Mouse (Mus musculus): ENCODE results near the gene Epb41l2. TPM values are rescaled to one million over a fixed set of nuclear protein-coding genes. Genes with fewer than 3 reads are reported as not detected.

Gene Epb41l2
- polyA plus RNA-seq, 1 experiment from 2014 or later: 25.6 TPM

DNA sequence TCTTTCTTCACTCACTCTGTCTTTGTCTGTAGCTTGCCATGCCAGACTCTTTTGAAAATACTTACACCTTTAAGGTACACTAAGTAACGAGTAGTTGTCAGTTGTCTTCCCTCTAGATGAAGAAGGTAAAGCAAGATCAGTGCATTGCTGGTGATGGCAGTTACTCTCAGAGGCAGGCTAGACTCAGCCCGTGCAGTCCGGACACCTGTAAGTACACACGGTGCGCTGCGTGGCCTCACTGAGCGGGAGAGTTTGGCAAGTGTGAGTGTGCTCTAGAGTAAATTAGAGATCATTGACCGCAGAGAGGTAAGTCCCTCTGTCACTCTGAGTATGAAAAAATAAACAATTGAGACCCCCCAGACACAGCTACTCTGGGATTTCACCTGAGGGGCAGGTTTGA lies 46.0 kb downstream of the Epb41l2 start:
- Histone ChIP-seq H3K27ac (no peak overlapping the region), H3K36me3 (no peaks in the 10 kb centered on the region), H3K4me2 (replicated peaks) (no peak overlapping the region), H3K9ac (replicated peaks) (no peak overlapping the region), H3K9me3 (no peaks in the 10 kb centered on the region), H3K4me1 (replicated peaks) (no peaks in the 10 kb centered on the region), H3K27me3 (no peaks in the 10 kb centered on the region), H3K4me3 (replicated peaks) (no peak overlapping the region)
- WGBS: 90% methylated on average over 8 of the region's 8 CpGs
- ATAC-seq: no peak

DNA sequence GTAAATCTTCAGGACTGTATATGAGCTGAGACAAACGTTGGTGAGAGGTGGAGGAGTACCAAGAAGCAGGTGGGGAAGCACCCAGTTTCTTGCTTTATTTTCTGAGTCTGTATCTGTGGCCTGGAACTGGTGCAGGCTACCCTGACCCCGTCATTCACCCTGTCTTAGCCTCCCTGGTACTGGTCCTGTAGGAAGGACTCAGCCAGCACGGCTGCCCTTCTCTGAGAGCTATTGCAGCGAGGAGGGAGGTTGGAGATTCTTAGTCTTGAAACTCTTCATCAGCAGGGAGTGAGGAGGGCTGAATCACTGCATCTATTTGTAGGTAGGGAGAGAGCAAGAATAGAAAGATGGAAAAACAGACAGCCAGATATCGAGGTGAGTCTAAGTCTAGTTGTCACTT lies 47.1 kb downstream of the Epb41l2 start:
- H3K4me2 ChIP-seq (replicated peaks): no peak overlapping the region
- no peak overlapping the region for H3K9ac ChIP-seq (replicated peaks)
- ATAC-seq: no peak
- no peaks in the 10 kb centered on the region for H3K4me1 ChIP-seq (replicated peaks)
- H3K36me3 ChIP-seq: no peaks in the 10 kb centered on the region
- no peak overlapping the region for H3K4me3 ChIP-seq (replicated peaks)
- 88% methylated on average over 5 of the region's 5 CpGs for WGBS
- H3K27ac ChIP-seq: no peak overlapping the region
- H3K9me3 ChIP-seq: no peaks in the 10 kb centered on the region
- H3K27me3 ChIP-seq: no peaks in the 10 kb centered on the region

DNA sequence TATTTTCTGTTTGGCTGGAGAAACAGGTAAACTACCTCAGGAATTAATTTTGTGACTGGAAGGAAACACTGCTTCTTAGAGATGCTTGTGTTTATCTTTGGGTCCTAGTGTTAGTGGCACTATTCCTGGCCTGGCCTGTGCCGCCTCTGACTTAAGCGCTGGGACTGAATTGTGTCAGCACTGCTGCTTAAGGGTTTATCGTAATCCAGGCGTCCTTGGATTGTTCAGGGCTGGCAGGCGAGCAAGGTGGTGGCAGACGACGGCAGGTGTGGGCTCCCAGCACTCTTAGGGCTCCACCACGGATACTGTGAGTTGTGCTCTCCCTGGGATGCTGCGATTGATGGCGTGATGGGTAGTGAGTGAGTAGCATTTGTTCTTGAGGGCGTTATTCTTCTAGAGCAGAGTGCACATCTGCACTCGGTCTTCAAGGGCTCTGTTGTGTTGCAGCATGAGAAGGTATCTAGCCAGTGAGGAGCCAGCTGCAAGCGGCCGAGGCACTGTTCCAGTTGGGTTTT lies 48.6 kb downstream of the Epb41l2 start:
- no peaks in the 10 kb centered on the region for H3K9me3 ChIP-seq
- no peak overlapping the region for H3K27ac ChIP-seq
- H3K4me1 ChIP-seq (replicated peaks): no peaks in the 10 kb centered on the region
- H3K9ac ChIP-seq (replicated peaks): no peak overlapping the region
- H3K27me3 ChIP-seq: no peaks in the 10 kb centered on the region
- H3K36me3 ChIP-seq: no peaks in the 10 kb centered on the region
- H3K4me3 ChIP-seq (replicated peaks): no peak overlapping the region
- ATAC-seq: no peak
- WGBS: 85% methylated on average over 14 of the region's 14 CpGs
- no peak overlapping the region for H3K4me2 ChIP-seq (replicated peaks)

DNA sequence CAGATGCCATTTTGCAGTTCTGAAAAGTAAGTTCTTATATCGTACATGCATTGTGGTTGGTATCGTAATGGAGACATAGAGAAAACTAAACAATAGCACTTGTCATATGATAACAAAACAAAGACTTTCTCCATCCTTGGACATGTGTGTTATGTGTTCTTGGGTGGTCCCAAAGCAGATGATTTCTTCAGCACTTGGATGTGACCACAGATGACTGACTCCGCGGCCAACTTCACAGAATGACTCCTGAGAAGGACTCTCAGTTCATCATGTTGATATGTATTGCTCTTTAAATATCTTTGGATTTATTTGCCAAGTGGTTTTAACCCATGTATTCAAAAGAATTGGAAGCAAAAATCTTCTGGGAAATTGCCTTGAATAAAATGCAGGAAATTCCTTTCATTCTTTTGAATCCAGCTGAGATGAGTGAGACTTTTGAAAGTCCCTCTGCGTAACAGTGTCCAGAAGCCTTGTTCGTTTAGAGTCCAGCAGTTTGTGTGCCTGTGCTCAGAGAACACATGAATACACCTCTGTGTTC lies 52.3 kb downstream of the Epb41l2 start:
- WGBS: 81% methylated on average over 6 of the region's 6 CpGs
- no peak overlapping the region for H3K9ac ChIP-seq (replicated peaks)
- no peaks in the 10 kb centered on the region for H3K27me3 ChIP-seq
- no peak overlapping the region for H3K4me2 ChIP-seq (replicated peaks)
- H3K27ac ChIP-seq: no peak overlapping the region
- no peak for ATAC-seq
- H3K9me3 ChIP-seq: no peaks in the 10 kb centered on the region
- no peak overlapping the region for H3K4me3 ChIP-seq (replicated peaks)
- no peaks in the 10 kb centered on the region for H3K36me3 ChIP-seq
- H3K4me1 ChIP-seq (replicated peaks): no peaks in the 10 kb centered on the region

DNA sequence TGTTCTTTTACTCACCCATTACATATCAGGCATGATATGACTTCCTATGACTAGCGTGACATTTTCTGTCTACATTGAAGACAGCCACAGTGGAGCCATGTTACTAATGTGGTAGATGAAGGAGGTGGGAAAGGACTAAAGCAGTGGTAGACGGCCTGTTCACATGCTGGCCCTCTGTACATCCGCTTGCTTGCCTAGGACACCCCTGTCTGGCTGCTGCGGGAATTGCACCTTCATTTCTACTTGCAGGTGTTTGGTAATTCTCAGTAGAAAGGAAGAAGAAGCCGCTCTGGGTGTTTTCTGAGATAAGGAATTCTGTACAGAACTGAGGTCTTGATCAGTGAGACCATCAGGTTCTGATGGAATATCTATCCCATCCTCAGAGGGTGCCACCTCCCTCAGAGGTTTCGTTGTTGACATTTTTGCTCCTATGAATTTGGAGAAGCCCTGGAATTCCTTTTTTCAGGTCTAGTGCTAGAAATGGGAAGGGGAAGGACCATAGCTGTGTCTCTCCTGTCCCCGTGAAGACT lies 55.7 kb downstream of the Epb41l2 start:
- no peaks in the 10 kb centered on the region for H3K9me3 ChIP-seq
- H3K36me3 ChIP-seq: no peaks in the 10 kb centered on the region
- no peak overlapping the region for H3K9ac ChIP-seq (replicated peaks)
- no peak overlapping the region for H3K4me3 ChIP-seq (replicated peaks)
- H3K27ac ChIP-seq: no peak overlapping the region
- no peaks in the 10 kb centered on the region for H3K27me3 ChIP-seq
- no peak for ATAC-seq
- no peak overlapping the region for H3K4me2 ChIP-seq (replicated peaks)
- 88% methylated on average over 7 of the region's 7 CpGs for WGBS
- H3K4me1 ChIP-seq (replicated peaks): no peaks in the 10 kb centered on the region

DNA sequence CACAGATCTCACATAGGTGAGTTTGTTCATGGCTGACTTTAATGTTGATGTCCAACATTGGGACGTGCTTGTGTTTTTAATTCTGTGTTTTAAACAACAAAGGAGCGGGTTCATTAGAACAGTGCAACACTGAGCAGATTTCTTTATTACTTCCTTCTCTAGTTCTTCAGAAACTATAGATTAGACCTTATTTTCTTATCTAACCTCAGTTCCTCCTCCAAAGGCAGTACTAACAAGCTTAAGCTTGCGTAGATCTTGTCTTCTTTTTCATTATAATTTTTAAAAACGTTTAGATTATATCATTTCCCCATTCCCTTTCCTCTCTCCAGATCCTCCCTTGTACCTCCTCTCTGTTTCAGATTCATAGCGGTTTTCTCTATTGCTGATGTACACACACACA lies 57.1 kb downstream of the Epb41l2 start:
- H3K36me3 ChIP-seq: no peaks in the 10 kb centered on the region
- no peaks in the 10 kb centered on the region for H3K4me1 ChIP-seq (replicated peaks)
- no peak for ATAC-seq
- H3K27ac ChIP-seq: no peak overlapping the region
- no peaks in the 10 kb centered on the region for H3K27me3 ChIP-seq
- no peak overlapping the region for H3K4me2 ChIP-seq (replicated peaks)
- H3K9ac ChIP-seq (replicated peaks): no peak overlapping the region
- no peaks in the 10 kb centered on the region for H3K9me3 ChIP-seq
- no peak overlapping the region for H3K4me3 ChIP-seq (replicated peaks)
- WGBS: 88% methylated on average over 5 of the region's 5 CpGs

DNA sequence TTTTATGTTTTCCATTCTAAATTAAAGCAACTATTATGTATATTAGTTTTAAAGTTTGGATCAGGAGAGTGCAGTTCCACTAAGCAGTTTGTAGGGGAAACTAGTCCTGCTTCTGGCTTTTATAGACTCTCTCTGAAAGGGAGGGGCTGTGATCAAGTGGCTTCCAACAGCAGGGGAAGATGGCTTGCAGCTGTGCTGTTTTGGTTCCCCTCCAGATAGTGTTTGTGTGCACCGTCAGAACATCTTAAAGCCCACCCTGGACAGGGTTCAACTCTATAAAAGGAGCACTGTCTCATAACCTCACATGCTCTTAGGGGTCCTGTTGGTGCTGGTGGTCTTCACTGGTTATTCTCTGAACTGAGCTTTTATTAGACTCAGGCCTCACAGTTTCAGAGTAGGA lies 66.5 kb downstream of the Epb41l2 start:
- Histone ChIP-seq H3K27me3 (no peaks in the 10 kb centered on the region), H3K27ac (no peak overlapping the region), H3K4me1 (replicated peaks) (no peaks in the 10 kb centered on the region), H3K4me2 (replicated peaks) (no peak overlapping the region), H3K9ac (replicated peaks) (no peak overlapping the region), H3K9me3 (no peaks in the 10 kb centered on the region), H3K4me3 (replicated peaks) (no peak overlapping the region), H3K36me3 (no peaks in the 10 kb centered on the region)
- 41% methylated on average over 1 of the region's 1 CpGs for WGBS
- ATAC-seq: no peak

DNA sequence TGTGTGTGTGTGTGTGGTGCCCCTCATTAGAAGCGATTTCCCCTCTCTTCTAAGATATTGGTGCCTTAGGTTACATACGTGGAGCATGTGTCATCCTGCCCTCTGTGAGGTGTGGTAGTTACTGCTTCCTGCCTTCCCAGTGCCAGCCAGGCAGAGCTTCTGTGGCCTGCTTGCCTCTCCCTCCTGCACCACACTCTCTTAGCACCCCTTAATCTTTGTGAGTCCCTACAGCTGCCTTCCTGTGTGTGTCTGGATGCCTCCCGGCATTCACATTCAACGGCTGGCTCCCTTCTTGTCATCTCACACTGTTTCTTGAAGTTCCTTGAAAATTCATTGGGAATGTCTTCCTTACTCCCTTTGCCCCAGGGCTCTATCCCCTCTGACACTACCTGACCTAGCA lies 67.2 kb downstream of the Epb41l2 start:
- Histone ChIP-seq H3K27me3 (no peaks in the 10 kb centered on the region), H3K36me3 (no peaks in the 10 kb centered on the region), H3K27ac (no peak overlapping the region), H3K4me3 (replicated peaks) (no peak overlapping the region), H3K4me1 (replicated peaks) (no peaks in the 10 kb centered on the region), H3K4me2 (replicated peaks) (no peak overlapping the region), H3K9me3 (no peaks in the 10 kb centered on the region), H3K9ac (replicated peaks) (no peak overlapping the region)
- ATAC-seq: no peak
- 88% methylated on average over 4 of the region's 4 CpGs for WGBS

DNA sequence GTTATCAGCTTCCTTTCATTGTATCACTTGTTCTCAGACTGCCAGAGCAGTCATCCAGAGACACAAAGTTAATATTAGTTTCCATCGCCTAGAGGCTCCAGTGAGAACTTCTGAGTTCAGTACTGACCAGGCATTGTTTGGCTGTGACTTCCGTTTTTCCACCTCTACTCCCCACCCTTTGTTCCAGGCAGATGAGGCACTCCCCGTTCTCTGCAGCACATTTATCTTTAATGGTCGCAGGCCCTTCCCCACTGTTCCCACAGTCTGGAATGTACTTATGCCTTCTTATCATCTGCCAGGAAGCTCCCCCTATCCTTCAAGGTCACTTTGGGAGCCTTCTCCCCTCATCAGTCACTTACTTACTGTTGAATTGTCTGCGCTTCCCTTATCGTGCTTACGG lies 67.9 kb downstream of the Epb41l2 start:
- Histone ChIP-seq H3K9me3 (no peaks in the 10 kb centered on the region), H3K36me3 (no peaks in the 10 kb centered on the region), H3K27me3 (no peaks in the 10 kb centered on the region), H3K4me3 (replicated peaks) (no peak overlapping the region), H3K4me1 (replicated peaks) (no peaks in the 10 kb centered on the region), H3K9ac (replicated peaks) (no peak overlapping the region), H3K27ac (no peak overlapping the region), H3K4me2 (replicated peaks) (no peak overlapping the region)
- ATAC-seq: no peak
- WGBS: 69% methylated on average over 7 of the region's 7 CpGs

DNA sequence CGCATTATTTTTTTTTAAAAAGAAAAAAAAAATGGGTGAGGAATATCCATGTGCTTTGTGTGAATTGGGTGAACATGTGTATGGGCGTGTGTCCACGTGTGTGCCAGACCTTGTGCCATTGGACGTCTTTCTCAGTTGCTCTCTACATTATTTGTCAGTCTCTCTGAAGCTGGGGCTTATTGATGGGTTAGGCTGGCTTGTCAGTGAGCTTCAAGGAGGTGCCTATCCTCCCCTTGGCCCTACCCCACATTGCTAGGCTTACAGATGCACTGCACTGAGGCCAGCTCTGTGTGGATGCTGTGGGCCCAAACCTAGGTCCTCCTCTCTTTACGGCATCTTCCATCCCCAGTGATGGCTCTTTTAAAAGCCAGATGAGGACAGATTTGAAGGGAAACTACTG lies 69.1 kb downstream of the Epb41l2 start:
- no peak for ATAC-seq
- Histone ChIP-seq H3K27ac (no peak overlapping the region), H3K4me1 (replicated peaks) (peaks cover 2% of the 10 kb centered on the region), H3K36me3 (no peaks in the 10 kb centered on the region), H3K27me3 (no peaks in the 10 kb centered on the region), H3K4me3 (replicated peaks) (no peak overlapping the region), H3K9me3 (no peaks in the 10 kb centered on the region), H3K4me2 (replicated peaks) (no peak overlapping the region), H3K9ac (replicated peaks) (no peak overlapping the region)
- 92% methylated on average over 5 of the region's 5 CpGs for WGBS

DNA sequence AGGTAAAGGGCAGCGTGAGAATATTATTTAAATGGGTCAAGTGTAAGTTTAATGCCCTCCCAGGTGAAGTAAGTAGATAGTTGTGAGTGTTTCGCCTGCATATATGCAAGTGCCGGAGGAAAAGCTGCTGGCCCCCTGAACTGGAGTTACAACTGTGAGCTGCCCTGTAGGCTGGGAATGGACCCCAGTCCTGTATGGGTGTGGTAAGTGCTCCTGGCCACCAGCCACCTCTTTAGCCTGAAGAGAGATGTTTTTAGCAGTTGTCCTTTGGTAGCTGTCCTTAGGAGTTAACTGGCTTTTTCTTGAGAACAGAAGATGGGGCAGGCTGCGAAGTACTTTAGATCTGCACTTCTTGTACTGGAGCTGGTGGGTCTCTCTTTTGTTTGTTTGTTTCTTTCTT lies 69.7 kb downstream of the Epb41l2 start:
- WGBS: 93% methylated on average over 4 of the region's 4 CpGs
- Histone ChIP-seq H3K4me3 (replicated peaks) (no peak overlapping the region), H3K27ac (no peak overlapping the region), H3K4me1 (replicated peaks) (peaks cover 4% of the 10 kb centered on the region), H3K27me3 (no peaks in the 10 kb centered on the region), H3K36me3 (no peaks in the 10 kb centered on the region), H3K4me2 (replicated peaks) (no peak overlapping the region), H3K9me3 (no peaks in the 10 kb centered on the region), H3K9ac (replicated peaks) (no peak overlapping the region)
- ATAC-seq: no peak

DNA sequence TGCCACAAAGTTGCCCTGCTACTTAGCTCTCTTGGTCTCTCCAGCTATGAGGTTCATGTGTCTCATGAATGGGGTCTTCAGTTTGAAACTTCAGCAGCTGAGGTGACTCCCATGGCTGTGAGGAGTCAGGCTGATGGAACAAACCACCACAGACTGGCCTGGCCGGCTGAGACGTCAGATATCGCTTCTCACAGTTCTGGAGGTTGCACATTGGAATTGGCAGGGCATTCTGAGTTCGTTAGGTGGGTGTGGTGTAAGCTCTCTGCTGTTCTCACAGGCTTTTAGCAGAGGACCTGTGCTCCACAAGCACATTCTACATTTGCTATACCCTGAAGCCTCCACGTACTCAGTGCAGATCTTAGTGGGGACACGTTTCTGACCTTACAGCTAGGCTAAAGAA lies 71.3 kb downstream of the Epb41l2 start:
- no peak overlapping the region for H3K27ac ChIP-seq
- H3K36me3 ChIP-seq: no peaks in the 10 kb centered on the region
- no peak overlapping the region for H3K4me2 ChIP-seq (replicated peaks)
- H3K4me3 ChIP-seq (replicated peaks): no peak overlapping the region
- H3K4me1 ChIP-seq (replicated peaks): peaks cover 4% of the 10 kb centered on the region
- H3K9me3 ChIP-seq: no peaks in the 10 kb centered on the region
- 68% methylated on average over 6 of the region's 6 CpGs for WGBS
- H3K9ac ChIP-seq (replicated peaks): no peak overlapping the region
- no peak for ATAC-seq
- H3K27me3 ChIP-seq: no peaks in the 10 kb centered on the region

DNA sequence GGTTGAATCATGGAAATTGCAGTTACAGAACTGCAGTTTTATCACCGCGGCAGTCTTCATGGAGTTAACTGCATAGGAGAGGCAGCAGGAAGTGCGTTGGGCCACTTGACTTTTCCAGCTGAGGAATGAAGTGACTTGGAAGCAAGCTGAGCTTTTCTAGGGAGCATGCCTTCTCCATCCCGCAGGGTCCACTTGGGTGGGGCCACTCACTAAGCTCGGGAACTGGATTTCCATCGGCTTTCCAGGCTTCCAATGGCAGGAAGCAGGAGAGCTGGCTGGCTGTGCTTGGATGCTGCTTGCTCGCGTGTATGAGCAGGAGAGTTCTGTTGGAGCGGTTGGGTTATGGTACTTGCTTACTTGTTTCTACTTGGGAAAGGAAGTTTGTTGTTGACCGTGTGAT lies 72.8 kb downstream of the Epb41l2 start:
- H3K4me3 ChIP-seq (replicated peaks): no peak overlapping the region
- no peak for ATAC-seq
- no peak overlapping the region for H3K27ac ChIP-seq
- no peak overlapping the region for H3K9ac ChIP-seq (replicated peaks)
- H3K4me1 ChIP-seq (replicated peaks): peaks cover 4% of the 10 kb centered on the region
- no peaks in the 10 kb centered on the region for H3K9me3 ChIP-seq
- no peak overlapping the region for H3K4me2 ChIP-seq (replicated peaks)
- H3K36me3 ChIP-seq: no peaks in the 10 kb centered on the region
- H3K27me3 ChIP-seq: no peaks in the 10 kb centered on the region
- 66% methylated on average over 10 of the region's 10 CpGs for WGBS
